Mouse (Mus musculus) urinary bladder, postnatal 25 days (tissue): Measurements from ENCODE around the gene Adcy7.

Experiments used
- DNase-seq: peaks from one replicate; pipeline ENCODE4 v3.0.0; 2022; ENCODE audit warnings: low spot score

Gene Adcy7

DNA sequence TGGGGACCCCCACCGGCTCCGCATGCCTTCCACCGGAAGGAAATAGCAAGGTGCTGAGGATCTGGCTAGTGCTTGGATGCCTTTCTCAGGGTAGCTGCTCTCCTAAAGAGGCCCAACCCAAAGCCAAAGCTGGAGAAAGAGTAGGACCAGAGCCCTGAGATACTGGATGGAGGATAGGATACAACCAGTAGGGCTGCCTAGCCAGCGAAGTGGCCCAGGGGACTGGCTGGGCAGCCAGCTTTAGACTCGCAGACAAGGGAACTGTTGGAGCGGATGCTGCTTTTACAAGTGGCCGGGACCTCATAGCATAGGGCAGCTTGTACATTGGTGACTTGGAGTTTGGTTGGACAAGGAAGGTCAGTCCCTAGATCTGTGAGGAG is 838 bp downstream of the Adcy7 start:
- no peak for DNase-seq

GRCm38 (mm10) chr8:88274090-88274489 is 1.9 kb downstream of the Adcy7 start:
- DNase-seq, result no peak

GRCm38 (mm10) chr8:88279220-88279619 is 7.0 kb downstream of the Adcy7 start:
- DNase-seq, result no peak

GRCm38 (mm10) chr8:88279670-88280069 is 7.5 kb downstream of the Adcy7 start:
- no peak for DNase-seq

DNA sequence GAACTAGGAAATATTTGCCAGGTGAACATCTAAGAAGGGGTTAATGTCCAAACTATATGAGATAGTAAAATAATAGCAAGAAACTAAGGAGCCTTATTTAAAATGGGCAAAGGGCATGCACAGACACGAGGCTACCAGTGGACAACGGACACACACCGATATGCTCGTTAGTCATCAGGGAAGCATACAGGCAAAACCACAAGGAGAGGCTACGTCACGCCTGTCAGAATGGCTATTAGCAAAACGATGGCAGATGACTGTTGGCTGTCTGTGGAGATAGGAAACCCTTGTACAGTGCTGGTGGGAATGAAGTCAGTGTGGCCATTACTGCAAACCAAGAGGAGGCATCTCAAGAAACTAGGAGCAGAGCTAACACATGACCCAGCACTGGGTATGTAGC is 8.7 kb downstream of the Adcy7 start:
- no peak for DNase-seq

DNA sequence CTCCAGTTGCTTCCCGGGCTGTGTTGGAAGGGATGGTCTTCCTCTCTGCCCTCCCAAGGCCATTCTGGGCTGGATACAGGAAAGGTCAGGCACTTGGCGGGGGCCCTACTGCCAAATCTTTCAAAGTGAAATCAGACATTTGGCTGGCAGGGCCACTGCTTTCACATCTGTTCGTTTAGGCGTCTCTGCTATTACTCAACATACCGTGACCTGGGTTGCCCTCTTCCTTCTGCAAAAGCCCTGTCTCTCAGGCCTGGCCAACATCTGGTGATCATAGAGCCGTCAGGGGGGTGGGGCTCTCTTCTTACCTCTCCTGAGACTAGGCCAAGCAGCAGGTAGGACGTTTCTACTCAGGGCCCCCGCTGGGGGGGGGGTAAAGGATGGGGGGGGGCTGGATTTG is 10.5 kb downstream of the Adcy7 start:
- DNase-seq, result peak; percentile 53

GRCm38 (mm10) chr8:88283243-88284115 is 11.3 kb downstream of the Adcy7 start:
- no peak for DNase-seq

DNA sequence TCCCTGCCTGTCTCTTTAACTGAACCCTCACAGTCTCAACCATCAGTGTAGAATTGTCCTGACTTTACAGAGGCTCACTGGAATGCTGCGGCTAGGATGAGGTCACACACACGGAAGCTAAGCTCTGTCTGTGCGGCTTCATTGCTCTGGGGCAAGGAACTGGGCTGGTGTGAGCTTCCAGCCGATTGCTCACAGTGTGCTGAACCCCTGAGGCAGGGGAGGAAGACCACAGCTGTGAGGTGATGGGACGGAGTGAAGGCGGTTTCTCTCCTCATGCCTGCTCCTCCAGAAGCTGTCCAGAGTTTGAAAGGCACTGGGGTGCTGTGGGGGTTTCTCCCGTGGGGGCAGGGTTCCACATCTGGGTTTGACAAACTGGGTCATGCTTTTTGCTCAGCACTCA is 12.5 kb downstream of the Adcy7 start:
- DNase-seq, result no peak

GRCm38 (mm10) chr8:88285469-88286356 is 13.5 kb downstream of the Adcy7 start:
- DNase-seq, result no peak

GRCm38 (mm10) chr8:88286421-88286960 is 14.3 kb downstream of the Adcy7 start:
- DNase-seq, result no peak

- no peak for DNase-seq
Observed at GRCm38 (mm10) chr8:88288622-88289242, 16.5 kb downstream of the Adcy7 start.

GRCm38 (mm10) chr8:88289901-88290300 is 17.7 kb downstream of the Adcy7 start:
- DNase-seq, result no peak

- no peak for DNase-seq
Observed at GRCm38 (mm10) chr8:88290326-88291304, 18.4 kb downstream of the Adcy7 start.

DNA sequence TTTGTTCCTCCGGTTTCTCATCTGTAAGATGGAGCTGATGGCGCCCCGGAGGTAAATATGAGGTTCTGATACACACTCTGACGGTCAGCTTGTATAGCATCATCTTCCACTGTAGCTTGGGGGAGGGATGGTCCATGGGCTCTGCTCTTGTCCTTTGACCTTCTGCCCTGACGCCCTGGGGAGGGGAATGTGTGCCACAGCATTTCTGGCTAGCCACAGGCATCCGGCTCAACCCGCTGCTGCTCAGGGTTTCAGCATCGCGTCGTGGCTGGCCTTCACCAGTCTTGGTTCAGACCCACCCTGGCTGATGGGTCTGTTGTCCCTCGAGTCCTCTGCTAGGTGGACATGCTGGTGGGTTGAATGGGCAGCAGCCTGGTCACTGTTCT is 19.1 kb downstream of the Adcy7 start:
- no peak for DNase-seq

DNA sequence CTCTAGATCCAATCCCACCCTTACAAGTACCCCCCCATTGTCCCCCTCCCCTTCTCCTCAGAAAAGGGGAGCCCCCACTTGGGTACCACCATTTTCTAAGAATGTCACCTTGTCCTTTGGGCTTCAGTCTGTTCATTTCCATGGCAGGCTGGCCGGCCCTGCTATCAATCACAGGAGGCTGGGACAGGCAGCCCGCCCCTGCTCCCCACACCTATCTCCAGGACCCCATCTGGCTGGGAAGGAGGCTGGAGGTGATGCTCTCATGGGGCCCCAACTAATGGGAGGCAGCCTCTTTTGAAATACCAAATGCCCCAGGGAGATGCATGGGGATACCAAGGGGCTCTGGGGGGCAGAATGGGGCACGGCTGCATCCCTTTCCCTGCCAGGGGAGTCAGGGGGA is 20.7 kb downstream of the Adcy7 start:
- no peak for DNase-seq

DNA sequence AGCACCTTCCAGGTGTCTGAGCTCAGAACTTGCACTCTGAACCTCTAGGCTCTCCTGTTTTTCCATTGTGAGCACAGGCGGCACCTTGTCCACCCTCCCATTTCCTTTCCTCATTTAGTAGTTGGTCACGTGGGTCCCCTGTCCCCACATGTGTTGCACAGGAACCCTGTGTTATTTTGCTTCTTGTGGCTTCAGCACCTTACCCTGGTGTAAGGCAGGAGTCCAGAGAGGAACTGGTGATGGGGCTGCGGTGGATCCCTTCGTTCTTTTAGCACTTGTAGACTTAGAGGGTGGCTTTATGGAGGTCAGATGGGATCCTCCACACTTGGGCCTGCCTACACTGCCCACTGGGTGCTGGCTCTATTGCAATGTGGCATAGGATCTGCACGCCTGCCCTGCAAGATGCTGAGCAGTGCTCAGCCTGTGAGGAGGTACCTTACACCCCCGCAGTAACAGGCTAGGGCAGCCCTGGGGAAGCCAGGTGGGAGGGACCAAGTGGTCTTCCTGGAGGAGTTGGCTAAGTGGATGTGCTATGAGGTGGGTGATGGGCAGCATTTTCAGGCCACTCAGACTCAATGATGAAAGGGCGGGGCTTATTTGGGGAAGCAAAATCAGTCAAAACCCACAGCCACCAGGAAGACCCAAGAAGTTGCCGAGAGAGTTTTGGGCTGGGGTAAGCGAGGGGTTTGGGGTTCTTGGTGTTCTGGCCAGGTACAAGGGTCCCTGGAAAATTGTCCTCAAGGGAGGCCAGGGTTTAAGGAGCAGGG is 21.6 kb downstream of the Adcy7 start:
- no peak for DNase-seq

DNA sequence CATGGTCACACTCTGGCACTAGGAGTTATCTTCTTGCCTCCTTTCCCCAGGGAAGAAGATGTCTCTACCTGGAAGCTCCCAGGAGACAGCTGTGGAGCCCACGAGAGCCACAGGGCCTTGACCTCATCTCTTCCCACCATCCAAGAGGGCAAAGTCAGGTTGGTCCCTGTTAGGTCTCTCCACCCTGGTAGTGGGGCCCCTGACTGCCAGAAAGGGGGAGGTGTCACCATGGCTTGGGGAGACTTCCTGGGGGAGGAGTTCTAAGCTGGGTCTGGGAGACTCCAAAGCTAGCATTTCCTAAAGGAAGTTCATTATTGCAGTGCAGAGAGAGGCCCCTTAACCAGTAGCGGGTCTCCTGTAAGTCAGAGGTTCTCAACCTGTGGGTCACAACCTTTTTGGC is 22.8 kb downstream of the Adcy7 start:
- no peak for DNase-seq

GRCm38 (mm10) chr8:88297976-88298732 is 26.0 kb downstream of the Adcy7 start:
- no peak for DNase-seq

- DNase-seq, result no peak
Observed at GRCm38 (mm10) chr8:88298733-88299103, 26.5 kb downstream of the Adcy7 start.
